Mouse (Mus musculus) neutrophil, adult 65 days (primary cell): Measurements from ENCODE around the gene Aff1. TPM values are rescaled to one million over a fixed set of nuclear protein-coding genes. Genes with fewer than 3 reads are reported as not detected.

Experiments
- total RNA-seq: library from RNA; stranded (reverse); gene quantifications from 2 replicates; pipeline ENCODE4 v1.2.4, GENCODE M21; 2023

Aff1 gene
- 132 and 153 TPM in 2 replicates for total RNA-seq

DNA sequence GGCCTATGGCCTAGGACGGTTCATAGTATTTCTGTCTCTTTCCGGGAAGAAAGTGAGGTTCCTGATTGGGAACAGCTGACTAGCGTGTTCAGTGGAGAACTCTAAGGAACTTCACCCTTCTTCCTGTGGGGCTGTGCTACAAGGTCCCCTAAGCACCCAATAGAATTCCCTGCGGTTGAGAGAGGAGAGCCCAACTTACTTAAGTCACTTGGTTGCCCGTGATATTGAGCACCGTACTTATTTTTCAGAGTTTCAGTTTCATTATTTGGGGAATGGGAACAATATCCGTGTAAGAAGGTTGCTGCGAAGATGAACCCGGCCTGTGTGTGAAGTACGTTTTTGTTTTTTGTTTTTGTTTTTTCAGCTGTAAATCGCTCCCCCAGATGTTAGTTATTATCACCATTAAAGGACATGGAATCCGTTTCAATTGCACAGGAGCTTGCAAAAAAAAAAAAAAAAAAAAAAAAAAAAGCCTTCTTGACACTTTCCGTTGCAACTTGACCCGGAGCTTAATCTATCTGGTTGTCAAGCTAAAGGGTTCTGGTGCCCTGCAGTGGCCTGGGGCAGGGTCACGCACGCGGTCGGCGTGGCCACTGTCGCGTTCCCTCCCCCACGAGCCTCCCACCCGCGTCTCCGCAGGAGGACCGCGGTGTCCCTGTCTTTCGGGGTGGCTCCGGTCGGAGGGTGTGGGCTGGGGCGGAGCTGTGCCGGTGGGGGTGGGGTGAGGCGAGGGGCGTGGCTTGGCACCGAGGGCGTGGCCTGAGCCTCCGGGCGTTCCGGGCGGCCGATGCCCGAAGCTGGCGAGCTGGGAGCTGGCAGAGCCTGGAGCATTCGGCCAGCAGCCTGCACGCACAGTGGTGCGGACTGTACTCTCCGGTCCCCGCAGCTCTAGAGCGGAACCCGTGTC is at the start of gene Aff1:
TSS of gene Aff1 (plus strand) at position 751 of the 907 bp plus-strand sequence.

DNA sequence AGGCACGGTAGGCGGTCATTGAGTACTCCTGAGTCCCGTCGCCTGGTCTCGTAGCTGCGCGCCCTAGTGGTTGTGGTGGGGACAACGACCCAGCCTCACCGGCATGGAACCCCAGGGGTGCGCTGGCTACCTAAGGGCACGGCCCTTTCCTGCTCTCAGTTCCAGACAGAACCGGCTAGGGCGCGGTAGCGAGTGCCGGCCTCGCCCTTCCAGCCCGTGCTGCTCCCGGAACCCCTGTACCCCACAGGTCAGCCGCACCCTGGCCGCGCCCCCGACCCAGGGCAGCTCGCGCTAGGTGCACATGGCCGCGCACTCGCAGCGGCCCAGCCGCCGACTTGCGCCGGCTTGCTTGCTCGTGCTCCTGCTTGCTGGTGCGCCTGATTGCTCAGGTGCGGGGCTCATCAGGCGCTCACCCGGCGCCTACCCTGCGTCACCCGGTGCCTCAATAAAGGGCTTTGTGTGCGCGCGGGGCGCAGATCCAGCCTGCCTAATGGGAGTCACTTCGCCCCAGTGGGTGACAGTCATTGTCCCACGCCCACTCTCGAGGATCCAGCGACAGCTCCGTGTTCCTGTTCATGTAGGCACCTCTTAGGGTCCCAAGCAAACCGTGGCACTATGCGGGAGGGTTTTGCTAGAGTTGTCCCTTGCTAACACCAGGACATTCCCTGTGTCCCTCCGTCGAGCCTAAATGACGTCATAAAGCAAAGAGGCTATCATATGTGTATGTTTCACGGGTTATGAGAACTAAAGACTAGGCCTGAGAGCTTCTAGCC is 36.6 kb upstream of the Aff1 start, which contains the start of gene 1700016H13Rik:
TSS of gene 1700016H13Rik (minus strand) at position 665 of the 773 bp plus-strand sequence.

Other genes starting within 250 kb of the Aff1 start
- gene Slc10a6, start 63.0 kb upstream of the Aff1 start, total RNA-seq = not detected in 2 replicates
- gene 1700016H13Rik, start 36.4 kb upstream of the Aff1 start, total RNA-seq = not detected in 2 replicates
- 0.32 and 0.47 TPM in 2 replicates for gene Klhl8, start 218.9 kb downstream of the Aff1 start, total RNA-seq